Mouse (Mus musculus) heart, postnatal 36 days (tissue): ENCODE data around the gene Ces1e. TPM values are rescaled to one million over a fixed set of nuclear protein-coding genes. Genes with fewer than 3 reads are reported as not detected.

Experiments
- DNase-seq, 2 experiments: peaks; one replicate each; pipeline ENCODE4 v3.0.0; 2021 to 2022
- intact Hi-C: fragments of 180-260 bp; cut with DNase I; formaldehyde crosslinking; loops from one replicate; pipeline ENCODE4 v1.15.1; 2025
- total RNA-seq, 2 experiments: library from RNA; stranded (reverse); gene quantifications; 2 replicates each; pipeline ENCODE4 v1.2.3; 2021

Gene Ces1e
- total RNA-seq, 2 experiments from 2014 or later: 0.36 to 0.98 TPM

- intact Hi-C loops: no loop called here
- DNase-seq: peak in 1 of 2 experiments; percentile 28
These were observed 48.8 kb downstream of the Ces1e start for GRCm38 (mm10) chr8:93180581-93181129.

DNA sequence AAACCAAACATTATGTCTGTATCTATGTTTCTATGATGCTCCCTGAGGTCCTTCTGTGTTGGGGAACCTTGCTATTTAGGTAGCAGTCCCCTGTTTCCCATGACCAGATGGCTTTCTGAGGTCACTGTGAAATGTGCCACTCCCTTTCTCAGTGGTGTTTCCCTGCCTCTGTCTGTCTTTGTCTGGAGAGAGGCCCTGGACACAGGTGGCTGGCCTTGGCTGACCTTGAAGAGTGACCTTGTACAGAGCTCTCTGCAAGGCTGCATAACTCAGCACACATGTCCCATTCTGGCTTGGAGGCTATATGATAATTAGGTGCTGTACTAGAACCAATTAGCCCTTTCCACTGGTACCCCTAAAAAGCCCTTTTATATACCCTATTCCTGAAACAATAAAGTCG is 52.8 kb downstream of the Ces1e start:
- intact Hi-C loops: no loop called here
- no peak for DNase-seq

- intact Hi-C loops: no loop called here
- DNase-seq: no peak
These were observed 54.9 kb downstream of the Ces1e start for GRCm38 (mm10) chr8:93174554-93174953.

GRCm38 (mm10) chr8:93171846-93172590 is 57.4 kb downstream of the Ces1e start:
- peak; percentile 55 to 63 for DNase-seq
- intact Hi-C loops: no loop called here

DNA sequence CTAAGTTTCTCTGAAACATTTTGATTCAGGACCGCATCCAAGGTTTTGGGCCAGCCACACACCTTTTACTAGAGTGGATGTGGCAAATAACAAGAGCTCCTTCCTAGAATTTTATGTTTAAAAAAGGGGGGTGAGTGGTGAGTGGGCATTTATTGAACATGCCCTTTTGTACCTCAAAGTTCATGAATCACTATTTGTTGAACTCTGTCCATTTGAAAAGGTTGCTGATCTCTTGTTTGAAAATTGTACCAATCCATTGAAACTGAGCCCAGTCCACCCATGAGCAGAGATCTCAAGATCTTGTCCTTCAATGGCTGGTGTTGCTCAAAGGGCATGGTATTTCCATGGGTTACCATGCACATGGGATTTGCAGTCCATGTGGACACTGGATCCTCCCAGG is 66.1 kb downstream of the Ces1e start:
- no peak for DNase-seq
- intact Hi-C loops: no loop called here

- intact Hi-C loops: no loop called here
- DNase-seq: no peak
These were observed 78.0 kb downstream of the Ces1e start for GRCm38 (mm10) chr8:93151401-93151800.

Other genes with a start within 250 kb of the Ces1e start
- gene Ces1a, start 181.4 kb downstream of the Ces1e start, total RNA-seq: under 1 TPM in 1 of 2 experiments, not detected in 1; 0.44 TPM
- not detected for gene Ces1b, start 149.6 kb downstream of the Ces1e start, total RNA-seq
- not detected for gene Ces1c, start 98.3 kb downstream of the Ces1e start, total RNA-seq
- gene Ces1d, start 31.8 kb downstream of the Ces1e start, total RNA-seq: 100 to 1,000 TPM; 231 to 249 TPM
- gene Ces1f, start 50.1 kb upstream of the Ces1e start, total RNA-seq: 1 to 10 TPM in 1 of 2 experiments, not detected in 1; 1.1 TPM
- under 1 TPM; 0.11 to 0.19 TPM for gene Ces1g, start 107.7 kb upstream of the Ces1e start, total RNA-seq
- gene Ces1h, start 150.1 kb upstream of the Ces1e start, total RNA-seq: not detected